Mouse (Mus musculus) CH12.LX (cell line): Measurements from ENCODE around the gene Lca5l. TPM values are rescaled to one million over a fixed set of nuclear protein-coding genes. Genes with fewer than 3 reads are reported as not detected.

Experiments
- DNase-seq: peaks from one replicate; pipeline ENCODE4 v3.0.0-alpha.2; 2013; ENCODE audit errors: extremely low read depth
- H3K27ac ChIP-seq: 2 replicates; pipeline ENCODE4 v1.5.1; 2012; ENCODE audit warnings: low read depth, mild to moderate bottlenecking, control low read depth, moderate library complexity; ENCODE audit not compliant: insufficient read depth
- H3K27me3 ChIP-seq: replicated peaks from 2 replicates; pipeline ENCODE3; 2012; ENCODE audit warnings: inconsistent platforms
- H3K36me3 ChIP-seq, 2 experiments: replicated peaks in 1 of 2; 2 replicates each; pipeline versions ENCODE3 to v1.6.1; 2012; ENCODE audit warnings: inconsistent platforms in 1 of 2, low read length in 1 of 2, mild to moderate bottlenecking in 1 of 2, mixed read lengths in 1 of 2, moderate library complexity in 1 of 2; ENCODE audit not compliant: control insufficient read depth in 1 of 2, insufficient read depth in 1 of 2
- H3K4me1 ChIP-seq, 2 experiments: 2 replicates each; pipeline ENCODE4 v1.6.1; 2012; ENCODE audit warnings: inconsistent platforms in 1 of 2, moderate library complexity in 1 of 2; ENCODE audit not compliant: insufficient read depth in 2 of 2, control insufficient read depth in 1 of 2
- H3K4me2 ChIP-seq: 2 replicates; pipeline ENCODE4 v1.6.1; 2012; ENCODE audit warnings: low read depth, mild to moderate bottlenecking, control low read depth; ENCODE audit not compliant: poor library complexity, insufficient read depth, severe bottlenecking
- H3K4me3 ChIP-seq, 3 experiments: fragments of 150-350 bp in 1 of 3; sonication (generic) in 1 of 3; replicated peaks in 1 of 3; 2 replicates each; pipeline versions ENCODE3 to v1.5.1; 2011 to 2012; ENCODE audit warnings: low read depth in 2 of 3, low read length in 2 of 3, mild to moderate bottlenecking in 2 of 3, moderate library complexity in 2 of 3, control low read depth in 1 of 3, improper control_type of control experiment in 1 of 3, inconsistent platforms in 1 of 3, mixed read lengths in 1 of 3; ENCODE audit not compliant: poor library complexity in 1 of 3
- H3K79me2 ChIP-seq: replicated peaks from 2 replicates; pipeline ENCODE4 v1.6.1; 2012; ENCODE audit warnings: mild to moderate bottlenecking, moderate library complexity; ENCODE audit not compliant: control insufficient read depth, poor library complexity, insufficient read depth, severe bottlenecking; ENCODE audit errors: extremely low read depth
- H3K9ac ChIP-seq: 2 replicates; pipeline ENCODE4 v1.6.1; 2012; ENCODE audit warnings: low read depth, mild to moderate bottlenecking, control low read depth, moderate library complexity; ENCODE audit not compliant: insufficient read depth
- H3K9me3 ChIP-seq: replicated peaks from 2 replicates; pipeline ENCODE3; 2012; ENCODE audit warnings: low read length, inconsistent platforms, mixed read lengths
- CHD1 ChIP-seq: IDR thresholded peaks from 2 replicates; pipeline ENCODE4 v1.6.1; 2012; ENCODE audit warnings: low read depth, low read length, improper control_type of control experiment, inconsistent platforms
- CHD2 ChIP-seq: IDR thresholded peaks from 2 replicates; pipeline ENCODE4 v1.6.1; 2011; ENCODE audit warnings: low read length, improper control_type of control experiment
- CTCF ChIP-seq, 2 experiments: IDR thresholded peaks in 1 of 2; conservative IDR thresholded peaks in 1 of 2; 2 replicates each; pipeline ENCODE4 v1.5.1; 2011 to 2012; ENCODE audit warnings: low read depth in 2 of 2, low read length in 2 of 2, improper control_type of control experiment in 1 of 2, inconsistent platforms in 1 of 2, mild to moderate bottlenecking in 1 of 2, moderate library complexity in 1 of 2
- EP300 ChIP-seq: IDR thresholded peaks from 2 replicates; pipeline ENCODE4 v1.6.1; 2011; ENCODE audit warnings: low read length, improper control_type of control experiment
- GABPA ChIP-seq: IDR thresholded peaks from 2 replicates; pipeline ENCODE4 v1.6.1; 2012; ENCODE audit warnings: low read depth, low read length, improper control_type of control experiment, inconsistent platforms; ENCODE audit not compliant: insufficient replicate concordance
- HCFC1 ChIP-seq: IDR thresholded peaks from 2 replicates; pipeline ENCODE4 v1.6.1; 2012; ENCODE audit warnings: low read depth, mild to moderate bottlenecking, inconsistent platforms, low read length, improper control_type of control experiment
- IRF4 ChIP-seq: IDR thresholded peaks from 2 replicates; pipeline ENCODE4 v1.6.1; 2014; ENCODE audit warnings: low read depth, mild to moderate bottlenecking, inconsistent platforms, low read length, improper control_type of control experiment
- MAX ChIP-seq: IDR thresholded peaks from 2 replicates; pipeline ENCODE4 v1.6.1; 2011; ENCODE audit warnings: low read length, improper control_type of control experiment
- MAZ ChIP-seq: IDR thresholded peaks from 2 replicates; pipeline ENCODE4 v1.6.1; 2012; ENCODE audit warnings: low read depth, mild to moderate bottlenecking, inconsistent platforms, low read length, improper control_type of control experiment, moderate library complexity
- MEF2A ChIP-seq: IDR thresholded peaks from 2 replicates; pipeline ENCODE4 v1.6.1; 2014; ENCODE audit warnings: low read depth, mild to moderate bottlenecking, inconsistent platforms, low read length, improper control_type of control experiment, borderline replicate concordance
- NELFE ChIP-seq: IDR thresholded peaks from 2 replicates; pipeline ENCODE4 v1.6.1; 2011; ENCODE audit warnings: low read depth, low read length, improper control_type of control experiment
- NRF1 ChIP-seq: IDR thresholded peaks from 2 replicates; pipeline ENCODE4 v1.6.1; 2014; ENCODE audit warnings: low read depth, mild to moderate bottlenecking, inconsistent platforms, low read length, improper control_type of control experiment, moderate library complexity
- PAX5 ChIP-seq: IDR thresholded peaks from 2 replicates; pipeline ENCODE4 v1.6.1; 2012; ENCODE audit warnings: low read length, inconsistent platforms, mixed read lengths
- RAD21 ChIP-seq: IDR thresholded peaks from 2 replicates; pipeline ENCODE4 v1.6.1; 2011; ENCODE audit warnings: low read depth, mild to moderate bottlenecking, low read length, improper control_type of control experiment, moderate library complexity
- SIN3A ChIP-seq: IDR thresholded peaks from 2 replicates; pipeline ENCODE4 v1.6.1; 2012; ENCODE audit warnings: low read length, improper control_type of control experiment, inconsistent platforms
- SMC3 ChIP-seq: IDR thresholded peaks from 2 replicates; pipeline ENCODE4 v1.6.1; 2011; ENCODE audit warnings: low read depth, low read length, improper control_type of control experiment
- USF2 ChIP-seq: conservative IDR thresholded peaks from 2 replicates; pipeline ENCODE4 v1.6.1; 2011; ENCODE audit warnings: low read depth, low read length, improper control_type of control experiment
- ZKSCAN1 ChIP-seq: IDR thresholded peaks from 2 replicates; pipeline ENCODE4 v1.6.1; 2012; ENCODE audit warnings: low read depth, inconsistent platforms, low read length, improper control_type of control experiment, borderline replicate concordance
- dilution Hi-C: fragments of 300-500 bp; cut with MboI; formaldehyde crosslinking; loops from 2 replicates; pipeline ENCODE4 v1.14.3; 2020; ENCODE audit warnings: low sequenced_read_pairs; ENCODE audit not compliant: extremely low pct_unique_long_range_greater_than_20kb, extremely low pct_ligation_motif_present
- in situ Hi-C: fragments of 300-500 bp; cut with MboI; formaldehyde crosslinking; loops from 3 replicates; pipeline ENCODE4 v1.14.3; 2019; ENCODE audit warnings: low sequenced_read_pairs, low pct_ligation_motif_present, low pct_unique_long_range_greater_than_20kb, mixed read lengths
- polyA plus RNA-seq: library from polyadenylated mRNA; unstranded; fragments of >175 nt; gene quantifications from 2 replicates; pipeline ENCODE4 v1.2.1, GENCODE M21; 2012; ENCODE audit warnings: low read depth; ENCODE audit not compliant: insufficient read length
- total RNA-seq, 2 experiments: library from RNA; depleted of rRNA; stranded (reverse); fragments of 300-350 nt in 1 of 2; fragments of >200 nt in 1 of 2; gene quantifications; 2 replicates each; pipeline ENCODE4 v1.2.3; 2012 to 2014

Lca5l gene
- total and polyA plus RNA-seq, 3 experiments, result 0.04 to 0.33 TPM; not detected in 1

DNA sequence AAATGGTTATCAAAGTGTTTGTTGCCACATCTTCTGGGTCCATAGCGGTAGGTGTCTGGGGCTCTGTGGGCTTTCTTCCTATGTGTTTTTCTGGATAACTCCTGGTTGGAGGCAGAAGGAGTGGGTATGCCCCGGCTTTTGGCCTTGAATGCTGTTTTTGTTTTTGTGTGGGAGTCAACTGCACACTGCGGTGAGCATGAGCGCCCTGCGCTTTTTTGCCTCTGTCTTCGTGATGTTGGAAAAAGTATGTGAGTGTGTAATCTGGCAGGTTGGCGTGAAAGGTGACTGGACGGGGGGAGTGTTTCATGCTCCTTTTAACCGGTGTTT lies 8.6 kb upstream of the Lca5l start:
- H3K27me3 ChIP-seq, result no peaks in the 10 kb centered on the region
- TF ChIP-seq HCFC1, result no peak
- TF ChIP-seq IRF4, result no peak
- no peak for TF ChIP-seq NRF1
- no peaks in the 10 kb centered on the region for H3K36me3 ChIP-seq
- H3K4me1 ChIP-seq, result 0 out of 4 replicates have a peak, but pooled peaks cover 0 to 3% of the 10 kb centered on the region in 2 experiments
- H3K4me2 ChIP-seq, result no peak overlapping the region
- dilution Hi-C loops (no loop called here), in situ Hi-C loops (no loop called here)
- no peaks in the 10 kb centered on the region for H3K79me2 ChIP-seq
- H3K9ac ChIP-seq, result no peak overlapping the region
- H3K4me3 ChIP-seq, result no peak overlapping the region
- H3K27ac ChIP-seq, result no peak overlapping the region
- H3K9me3 ChIP-seq, result no peaks in the 10 kb centered on the region
- no peak for DNase-seq

DNA sequence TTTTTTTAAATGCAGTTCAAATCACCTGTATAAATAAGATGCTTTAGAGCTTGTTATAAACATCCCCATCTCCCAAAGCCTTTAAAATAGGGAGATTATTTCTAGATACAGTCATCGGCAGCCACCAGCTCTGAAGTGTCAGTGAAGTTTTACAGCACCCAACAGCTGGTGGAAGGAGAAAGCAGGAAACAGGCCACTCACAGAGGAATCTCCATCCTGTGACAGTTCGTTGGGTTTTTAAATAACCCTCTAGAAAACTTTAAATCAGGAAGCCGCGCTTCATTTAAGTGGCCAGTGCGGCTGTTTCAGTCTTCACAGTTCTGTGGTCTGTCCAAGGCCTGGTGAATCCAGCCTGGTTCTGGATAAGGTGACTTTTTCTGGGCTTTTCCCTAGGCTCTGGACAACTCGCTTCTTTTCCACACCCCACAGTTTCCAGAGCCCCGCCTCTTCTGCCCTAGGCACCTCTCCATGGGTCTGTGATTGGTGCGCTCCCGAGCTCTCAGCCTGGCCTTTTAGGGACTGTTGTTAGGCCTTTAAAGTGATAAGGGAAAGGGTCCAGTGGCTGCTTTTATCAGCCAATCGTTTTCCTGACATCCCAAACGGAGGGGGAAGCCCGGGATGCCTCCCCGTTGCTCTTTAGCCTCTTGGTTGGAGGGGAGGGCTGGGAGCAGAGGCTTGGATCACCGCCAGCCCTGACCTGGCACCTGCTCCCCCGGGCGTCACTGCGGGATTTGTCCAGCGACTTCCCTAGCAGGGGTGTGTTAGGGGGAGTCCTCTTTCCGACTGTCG lies 8.0 kb upstream of the Lca5l start, which contains the start of gene Sh3bgr:
Gene Sh3bgr (plus strand): TSS at position 538 of the 789 bp plus-strand sequence.
- in situ Hi-C loops (no loop called here), dilution Hi-C loops (no loop called here)
- H3K4me2 ChIP-seq, result no peak within 1 kb of the TSS
- no peak within 1 kb of the TSS for H3K4me3 ChIP-seq
- H3K4me1 ChIP-seq, result 0 out of 4 replicates have a peak, but pooled peaks cover 0 to 3% of the 10 kb centered on the region in 2 experiments
- DNase-seq, result no peak
- no peaks in the 10 kb centered on the region for H3K9me3 ChIP-seq
- no peaks in the 10 kb centered on the region for H3K36me3 ChIP-seq
- no peaks in the 10 kb centered on the region for H3K27me3 ChIP-seq
- no peaks in the 10 kb centered on the region for H3K79me2 ChIP-seq
- no peak within 1 kb of the TSS for H3K27ac ChIP-seq
- H3K9ac ChIP-seq, result no peak within 1 kb of the TSS
- TF ChIP-seq SMC3 (no peak), CHD1 (no peak), CTCF (conservative IDR thresholded peaks at IDR 0.05 in 1 of 2, IDR thresholded peaks at IDR 0.05 in 1 of 2; ENCODE audit: low read depth in 2 of 2, low read length in 2 of 2) (no peak), MEF2A (no peak), ZKSCAN1 (no peak), MAX (no peak), SIN3A (no peak), NELFE (no peak), MAZ (no peak), IRF4 (no peak), RAD21 (no peak), EP300 (no peak), CHD2 (no peak), PAX5 (no peak), USF2 (no peak), GABPA (no peak)
